Mouse (Mus musculus) C2C12 (cell line): ENCODE data around the gene Itgb3bp. TPM values are rescaled to one million over a fixed set of nuclear protein-coding genes. Genes with fewer than 3 reads are reported as not detected.
A peak's percentile ranks its signal among the peaks of the same experiment; 100 is the strongest.

Experiments used
- H3K27me3 ChIP-seq: one replicate; pipeline ENCODE4 v1.6.1; 2011; ENCODE audit not compliant: control insufficient read depth, insufficient read depth, insufficient read length
- H3K36me3 ChIP-seq: one replicate; pipeline ENCODE4 v1.6.1; 2011; ENCODE audit not compliant: control insufficient read depth, insufficient read depth
- H3K4me3 ChIP-seq: one replicate; pipeline ENCODE4 v1.5.1; 2011; ENCODE audit warnings: mild to moderate bottlenecking, control low read depth; ENCODE audit not compliant: poor library complexity, insufficient read depth, severe bottlenecking
- H3K79me2 ChIP-seq: one replicate; pipeline ENCODE4 v1.6.1; 2011; ENCODE audit not compliant: control insufficient read depth, insufficient read depth
- H3K79me3 ChIP-seq: one replicate; pipeline ENCODE4 v1.6.1; 2011; ENCODE audit warnings: low read depth, control low read depth
- H3ac ChIP-seq: one replicate; pipeline ENCODE3; 2011; ENCODE audit warnings: low read depth; ENCODE audit not compliant: control insufficient read depth, insufficient read length
- CEBPB ChIP-seq: IDR thresholded peaks from one replicate; pipeline ENCODE4 v1.6.1; 2011; ENCODE audit warnings: low read depth, mild to moderate bottlenecking, control low read depth, moderate library complexity
- CTCF ChIP-seq: IDR thresholded peaks from one replicate; pipeline ENCODE4 v1.5.1; 2011; ENCODE audit not compliant: control insufficient read depth, insufficient read depth, insufficient read length
- FOSL1 ChIP-seq: IDR thresholded peaks from one replicate; pipeline ENCODE4 v1.8.0; 2011; ENCODE audit warnings: mild to moderate bottlenecking, low read length; ENCODE audit not compliant: poor library complexity, insufficient read depth, severe bottlenecking
- MAX ChIP-seq: IDR thresholded peaks from one replicate; pipeline ENCODE4 v1.6.1; 2011; ENCODE audit warnings: mild to moderate bottlenecking, control low read depth
- MYOD1 ChIP-seq: IDR thresholded peaks from one replicate; pipeline ENCODE4 v1.6.1; 2011; ENCODE audit warnings: low read depth; ENCODE audit not compliant: control insufficient read depth, insufficient read length
- MYOG ChIP-seq: IDR thresholded peaks from one replicate; pipeline ENCODE4 v1.6.1; 2011; ENCODE audit not compliant: control insufficient read depth, insufficient read length; ENCODE audit errors: extremely low read depth
- USF1 ChIP-seq: IDR thresholded peaks from one replicate; pipeline ENCODE4 v1.6.1; 2011; ENCODE audit warnings: low read depth, mild to moderate bottlenecking, control low read depth, moderate library complexity
- polyA plus RNA-seq: library from polyadenylated mRNA; unstranded; fragments of >200 nt; fragmentation: generic; extraction: Trizol; gene quantifications from one replicate; pipeline ENCODE4 v1.2.1, GENCODE M21; 2012; ENCODE audit warnings: missing spikeins

Itgb3bp gene
- polyA plus RNA-seq, 1 experiment: 5.0 TPM

DNA sequence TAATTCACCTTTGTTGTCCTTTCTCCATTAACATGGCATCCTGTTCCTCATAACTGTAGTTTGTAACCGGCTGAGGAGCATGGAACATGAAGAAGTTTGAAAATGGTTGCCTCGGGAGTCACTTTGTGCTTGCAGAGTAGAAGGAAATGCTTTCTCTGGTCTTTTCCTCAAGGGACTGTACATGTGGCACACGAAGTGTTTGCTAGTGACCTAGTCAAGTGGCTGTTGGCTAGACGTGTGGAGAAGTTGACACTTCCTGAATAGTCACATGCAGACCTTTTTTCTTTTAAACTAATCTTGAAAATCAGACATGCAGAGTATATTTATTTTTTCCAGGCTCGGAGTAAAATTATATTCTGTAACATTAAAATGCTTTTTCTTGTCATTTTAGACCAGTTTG is 177.2 kb downstream of the Itgb3bp start:
- H3ac ChIP-seq: no peak overlapping the region

DNA sequence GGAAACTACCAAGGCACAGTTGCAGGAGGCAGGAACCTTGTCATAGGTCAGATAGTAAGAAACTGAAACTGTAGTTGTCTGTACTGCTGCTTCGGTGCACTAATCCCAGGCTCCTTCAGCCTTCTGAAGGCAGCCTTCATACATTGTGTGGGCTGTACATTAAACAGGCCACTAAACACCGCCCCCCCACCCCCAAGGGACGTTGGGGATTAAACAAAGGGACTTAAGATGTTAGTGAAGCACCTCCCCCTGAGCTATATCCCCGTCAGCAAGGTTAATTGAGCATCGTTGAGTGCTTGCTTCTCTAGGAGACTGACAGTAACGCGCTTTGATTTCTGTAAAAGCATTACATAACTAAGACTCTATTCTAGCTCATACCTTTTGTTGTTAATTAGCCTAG is 189.8 kb downstream of the Itgb3bp start:
- peaks cover 15% of the 10 kb centered on the region for H3K36me3 ChIP-seq
- H3K79me2 ChIP-seq: no peaks in the 10 kb centered on the region
- no peak overlapping the region for H3ac ChIP-seq
- H3K79me3 ChIP-seq: no peaks in the 10 kb centered on the region
- no peak overlapping the region for H3K4me3 ChIP-seq
- H3K27me3 ChIP-seq: no peaks in the 10 kb centered on the region
- TF ChIP-seq FOSL1 (no peak), MYOG (no peak), CEBPB (no peak), MAX (no peak), MYOD1 (no peak), CTCF (no peak), USF1 (no peak)

More for the DNA sequence above, 177.2 kb downstream of the Itgb3bp start:
- Histone ChIP-seq H3K79me2 (no peaks in the 10 kb centered on the region), H3K27me3 (no peaks in the 10 kb centered on the region), H3K4me3 (no peak overlapping the region), H3K79me3 (no peaks in the 10 kb centered on the region), H3K36me3 (peaks cover 32% of the 10 kb centered on the region)
- TF ChIP-seq FOSL1 (no peak), MYOD1 (no peak), MAX (no peak), CEBPB (no peak), USF1 (no peak), MYOG (no peak)

DNA sequence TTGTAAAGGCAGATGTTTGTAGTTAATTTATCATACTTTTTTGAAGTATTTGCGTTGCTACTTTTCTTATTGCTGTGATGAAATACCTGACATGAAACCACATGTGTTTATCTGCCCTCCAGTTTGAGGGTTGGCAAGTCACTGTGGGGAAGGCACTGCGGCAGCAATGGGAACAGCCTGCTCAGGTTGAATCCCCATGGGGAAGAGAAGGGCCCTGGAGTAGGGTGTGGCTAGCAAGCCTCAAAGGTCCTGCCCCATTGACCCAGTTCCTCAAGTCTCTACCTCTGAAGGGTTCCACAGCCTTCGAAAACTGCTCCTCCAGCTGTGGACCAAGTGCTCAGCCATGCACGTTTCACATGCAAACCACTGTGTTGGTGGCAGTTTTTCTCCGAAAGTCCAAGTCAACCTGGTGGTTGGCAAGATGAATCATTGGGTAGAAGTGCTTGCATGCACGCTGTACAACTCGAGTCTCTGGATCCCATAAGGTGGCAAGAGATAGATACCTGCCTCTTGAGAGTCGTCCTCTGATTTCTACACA is 203.6 kb downstream of the Itgb3bp start:
- H3K4me3 ChIP-seq: no peak overlapping the region
- H3K27me3 ChIP-seq: no peaks in the 10 kb centered on the region
- H3K79me3 ChIP-seq: no peaks in the 10 kb centered on the region
- peaks cover 52% of the 10 kb centered on the region for H3K36me3 ChIP-seq
- H3ac ChIP-seq: no peak overlapping the region
- TF ChIP-seq MYOD1 (no peak), USF1 (no peak), FOSL1 (no peak)
- no peaks in the 10 kb centered on the region for H3K79me2 ChIP-seq

DNA sequence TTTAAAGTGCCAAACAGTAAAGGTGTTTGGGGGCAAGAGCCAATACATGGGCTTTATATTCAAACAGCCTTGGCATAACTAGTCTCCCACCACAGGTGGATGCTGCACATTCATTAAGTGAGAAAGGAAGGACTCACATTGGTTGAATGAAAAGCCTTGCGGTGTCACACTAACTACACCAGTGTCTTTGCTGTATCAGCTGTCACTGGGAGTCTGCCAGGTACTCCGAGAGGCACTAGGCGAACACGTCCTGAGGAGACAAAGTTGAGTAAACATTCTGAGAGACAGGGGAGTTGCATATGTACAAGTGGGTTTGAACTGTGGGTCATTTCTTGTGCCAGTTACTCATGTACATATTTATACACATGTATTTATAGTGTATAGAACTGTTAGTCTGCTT is 205.3 kb downstream of the Itgb3bp start:
- no peaks in the 10 kb centered on the region for H3K79me2 ChIP-seq
- TF ChIP-seq MYOG (no peak), MYOD1 (no peak), CTCF (no peak), USF1 (no peak), FOSL1 (no peak), MAX (no peak), CEBPB (no peak)
- no peaks in the 10 kb centered on the region for H3K27me3 ChIP-seq
- H3K79me3 ChIP-seq: no peaks in the 10 kb centered on the region
- no peak overlapping the region for H3ac ChIP-seq
- no peak overlapping the region for H3K4me3 ChIP-seq
- H3K36me3 ChIP-seq: peaks cover 48% of the 10 kb centered on the region

DNA sequence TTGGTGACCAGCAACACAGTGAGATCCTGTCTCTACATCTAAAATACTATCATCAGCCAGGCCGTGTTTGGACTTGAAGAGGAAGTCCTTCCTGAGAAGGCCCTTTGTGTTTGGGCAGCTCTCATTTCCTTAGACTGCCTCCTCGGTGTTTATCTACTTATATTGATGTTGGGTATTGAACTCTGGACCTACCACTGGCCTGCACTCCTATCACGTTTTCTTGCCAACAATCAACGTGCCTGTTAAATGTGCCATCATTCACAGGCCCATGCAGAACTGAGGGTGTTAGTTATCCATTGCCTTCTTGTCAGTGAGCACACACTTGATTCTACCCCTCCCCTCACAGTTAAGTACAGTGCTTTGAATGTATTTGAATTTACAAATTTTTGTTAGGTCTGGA is 211.7 kb downstream of the Itgb3bp start:
- peaks cover 2% of the 10 kb centered on the region for H3K79me3 ChIP-seq
- H3ac ChIP-seq: no peak overlapping the region
- H3K4me3 ChIP-seq: no peak overlapping the region
- peaks cover 9% of the 10 kb centered on the region for H3K79me2 ChIP-seq
- H3K27me3 ChIP-seq: no peaks in the 10 kb centered on the region
- H3K36me3 ChIP-seq: peaks cover 23% of the 10 kb centered on the region
- TF ChIP-seq USF1: no peak
- no peak for TF ChIP-seq MYOG
- TF ChIP-seq MYOD1: no peak
- TF ChIP-seq FOSL1: no peak
- no peak for TF ChIP-seq CTCF
- no peak for TF ChIP-seq CEBPB
- no peak for TF ChIP-seq MAX

DNA sequence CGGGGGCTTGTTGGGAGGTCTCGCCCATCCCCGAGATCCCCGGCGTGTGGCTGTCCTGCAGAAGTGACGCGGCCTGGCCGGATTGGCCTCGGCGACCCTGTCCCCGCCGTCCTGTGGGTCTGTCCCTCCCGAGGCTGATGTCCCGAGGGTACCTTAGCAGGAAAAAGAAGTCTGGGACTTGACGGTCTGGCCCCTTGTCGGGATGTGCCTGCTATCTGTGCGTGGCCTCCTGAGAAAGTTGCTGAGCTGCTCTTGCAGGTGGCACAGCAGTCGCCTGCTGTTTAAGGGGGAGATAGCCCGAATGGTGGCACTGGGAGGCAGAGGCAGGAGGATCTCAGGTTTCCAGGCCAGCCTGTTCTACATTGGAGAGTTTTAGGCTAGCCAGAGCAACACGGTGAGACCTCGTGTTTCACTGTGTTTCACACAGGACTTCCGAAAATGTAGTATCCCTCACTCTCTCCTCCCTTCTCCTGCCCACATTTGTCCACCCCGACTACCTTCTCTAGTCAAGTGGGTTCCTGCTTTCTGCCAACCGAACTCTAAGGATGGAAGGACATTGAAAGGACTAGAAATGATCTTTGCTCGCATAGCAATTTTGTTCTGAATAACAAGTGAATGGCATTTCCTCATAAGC is 213.7 kb downstream of the Itgb3bp start:
- Histone ChIP-seq H3K79me2 (peaks cover 9% of the 10 kb centered on the region), H3K36me3 (peaks cover 16% of the 10 kb centered on the region), H3K27me3 (no peaks in the 10 kb centered on the region), H3K4me3 (peak overlapping the region; percentile 55), H3K79me3 (peaks cover 2% of the 10 kb centered on the region), H3ac (peak overlapping the region; percentile 74)
- no peak for TF ChIP-seq MYOD1

Other genes starting within 250 kb of the Itgb3bp start
- gene Alg6, start 214.1 kb downstream of the Itgb3bp start, polyA plus RNA-seq: 5.9 TPM
- 15.2 TPM for gene Efcab7, start 100.6 kb downstream of the Itgb3bp start, polyA plus RNA-seq
- gene Pgm1, start 399 bp downstream of the Itgb3bp start, polyA plus RNA-seq: 41.0 TPM
- gene Ror1, start 166.0 kb upstream of the Itgb3bp start, polyA plus RNA-seq: 0.04 TPM